Mouse (Mus musculus) lung, postnatal 0 days (tissue): ENCODE data around the gene 0610009B22Rik.

Source experiments
- CTCF ChIP-seq: IDR thresholded peaks from 2 replicates; pipeline ENCODE4 v1.5.1; 2016; ENCODE audit warnings: antibody characterized with exemption, mild to moderate bottlenecking
- EP300 ChIP-seq: IDR thresholded peaks from 2 replicates; pipeline ENCODE4 v1.6.1; 2016; ENCODE audit warnings: antibody characterized with exemption, mild to moderate bottlenecking, control low read depth

DNA sequence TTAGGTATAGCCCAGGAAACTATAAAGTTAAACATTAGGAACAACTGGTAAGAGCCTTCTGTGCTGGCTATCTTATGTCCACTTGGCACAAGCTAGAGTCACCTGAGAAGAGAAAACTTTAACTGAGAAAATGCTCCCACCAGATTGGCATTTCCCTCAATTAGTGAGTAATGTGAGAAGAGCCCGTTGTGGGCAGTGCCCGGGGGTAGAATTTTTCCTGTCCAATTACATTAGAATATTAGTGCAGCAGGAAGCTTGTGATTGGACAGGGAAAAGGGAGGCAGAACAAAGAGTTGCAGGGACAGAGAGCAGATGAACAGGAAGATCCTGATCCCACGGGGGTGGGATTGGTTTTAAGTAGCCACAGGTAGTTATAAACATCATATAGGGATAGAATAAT is 14.2 kb upstream of the 0610009B22Rik start:
- TF ChIP-seq CTCF: no peak
- TF ChIP-seq EP300: no peak
